Mouse (Mus musculus) kidney, adult 8-10 months (tissue): Measurements from ENCODE around the gene Vmn1r24.
"Not testable (repeated sequence)": the region's sequence is repeated elsewhere in the genome, so short reads cannot be mapped to it uniquely, and the experiment has no call there.

Experiments used
- DNase-seq, 2 experiments: peaks; one replicate each; pipeline ENCODE4 v3.0.0; 2022

The Vmn1r24 gene

GRCm38 (mm10) chr6:57961403-57961802 is at the start of gene Vmn1r24:
Gene Vmn1r24 (minus strand): TSS chr6:57961503.
- not testable (repeated sequence) for DNase-seq

- DNase-seq, result no peak
Measured at GRCm38 (mm10) chr6:57980710-57981109, 19.4 kb upstream of the Vmn1r24 start, which contains the start of gene Vmn1r25. Gene Vmn1r25 (minus strand): TSS chr6:57980810.

- no peak for DNase-seq
Measured at GRCm38 (mm10) chr6:57926738-57927137, 34.6 kb downstream of the Vmn1r24 start, which contains the start of gene Vmn1r23. Gene Vmn1r23 (minus strand): TSS chr6:57926838.

- DNase-seq, result no peak
Measured at GRCm38 (mm10) chr6:57907928-57908327, 53.4 kb downstream of the Vmn1r24 start, which contains the start of gene Vmn1r22. Gene Vmn1r22 (minus strand): TSS chr6:57908028.
